Mouse (Mus musculus) bone marrow macrophage, adult 2 months (primary cell): Measurements from ENCODE around the gene Xrra1.

Experiments
- CTCF ChIP-seq: IDR thresholded peaks from 2 replicates; pipeline ENCODE4 v1.5.1; 2012; ENCODE audit warnings: low read depth, mild to moderate bottlenecking, low read length, moderate library complexity
- POLR2A ChIP-seq: IDR thresholded peaks from 2 replicates; pipeline ENCODE4 v1.6.1; 2012; ENCODE audit warnings: mild to moderate bottlenecking, low read depth, low read length, borderline replicate concordance

GRCm38 (mm10) chr7:99837358-99838071 lies 21.4 kb upstream of the Xrra1 start:
- TF ChIP-seq CTCF (no peak), POLR2A (no peak)
